Mouse (Mus musculus) heart, adult 8-10 months (tissue): Measurements from ENCODE around the gene Clec3a. TPM values are rescaled to one million over a fixed set of nuclear protein-coding genes. Genes with fewer than 3 reads are reported as not detected.

Experiments
- DNase-seq: peaks from one replicate; pipeline ENCODE4 v3.0.0; 2022; ENCODE audit warnings: low spot score
- total RNA-seq, 4 experiments: library from RNA; stranded (reverse); gene quantifications; 2 replicates each; pipeline ENCODE4 v1.2.4; 2022

Gene Clec3a
- not detected for total RNA-seq

DNA sequence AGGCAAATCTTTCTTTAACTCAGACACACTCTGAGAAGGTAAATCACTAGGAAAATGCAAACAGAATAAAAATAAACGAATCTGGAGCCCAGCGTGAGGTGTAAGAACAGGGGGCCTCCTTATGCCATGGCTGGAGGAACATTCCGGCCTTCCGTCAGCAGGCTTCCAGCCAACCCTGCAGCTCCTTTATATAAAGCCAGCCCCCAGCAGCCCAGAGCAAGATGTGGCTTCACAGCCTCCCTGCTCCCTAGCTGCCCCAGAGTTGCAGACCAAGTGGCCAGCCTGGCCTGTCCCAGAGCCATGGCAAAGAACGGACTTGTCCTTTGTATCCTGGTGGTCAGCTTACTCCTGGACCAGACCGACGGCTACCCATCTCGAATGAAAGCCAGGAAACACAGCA, at the start of gene Clec3a:
Gene Clec3a (plus strand): TSS at position 301 of the 400 bp plus-strand sequence.
- DNase-seq = no peak

- DNase-seq = peak; percentile 49
Observed at GRCm38 (mm10) chr8:114369038-114369976, 48.6 kb upstream of the Clec3a start.

DNA sequence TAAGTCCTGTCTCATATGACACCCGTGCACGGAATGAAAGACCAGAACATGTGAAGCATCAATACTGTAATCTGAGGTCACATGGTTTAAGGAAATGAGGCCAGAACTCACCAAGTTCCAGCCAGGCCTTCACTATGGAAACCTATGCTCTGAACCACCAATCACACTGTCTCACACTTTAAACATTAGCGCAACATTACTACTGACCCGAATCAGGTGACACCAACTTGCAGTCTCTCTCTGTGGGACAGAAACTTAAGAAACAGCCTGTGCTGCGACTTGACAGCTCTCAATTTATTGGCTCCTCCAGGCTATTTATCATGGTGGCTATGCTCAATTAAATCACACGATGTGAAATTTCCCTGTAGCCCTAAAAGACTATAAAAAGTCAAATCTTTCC, 43.5 kb upstream of the Clec3a start:
- no peak for DNase-seq

GRCm38 (mm10) chr8:114384189-114384588, 33.7 kb upstream of the Clec3a start:
- no peak for DNase-seq

DNA sequence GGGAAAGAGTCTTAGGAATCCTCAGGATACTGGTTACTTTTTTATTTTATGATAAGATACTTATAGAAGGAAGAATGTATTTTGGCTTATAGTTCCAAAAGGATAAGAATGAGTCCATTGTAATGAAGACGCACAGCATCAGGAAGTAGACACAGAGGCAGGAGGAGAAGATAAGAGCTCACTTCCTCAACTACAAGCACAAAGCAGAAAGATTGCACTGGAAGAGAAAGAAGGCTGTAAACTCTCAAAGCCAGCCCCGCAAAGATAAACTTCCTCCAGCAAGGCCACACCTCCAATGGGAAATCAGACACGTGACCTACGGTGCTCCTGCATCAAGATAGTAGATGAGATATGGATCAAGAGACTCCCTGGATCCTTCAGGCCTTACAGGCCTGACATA, 30.4 kb upstream of the Clec3a start:
- DNase-seq = no peak

GRCm38 (mm10) chr8:114390465-114391254, 27.2 kb upstream of the Clec3a start:
- DNase-seq = no peak

DNA sequence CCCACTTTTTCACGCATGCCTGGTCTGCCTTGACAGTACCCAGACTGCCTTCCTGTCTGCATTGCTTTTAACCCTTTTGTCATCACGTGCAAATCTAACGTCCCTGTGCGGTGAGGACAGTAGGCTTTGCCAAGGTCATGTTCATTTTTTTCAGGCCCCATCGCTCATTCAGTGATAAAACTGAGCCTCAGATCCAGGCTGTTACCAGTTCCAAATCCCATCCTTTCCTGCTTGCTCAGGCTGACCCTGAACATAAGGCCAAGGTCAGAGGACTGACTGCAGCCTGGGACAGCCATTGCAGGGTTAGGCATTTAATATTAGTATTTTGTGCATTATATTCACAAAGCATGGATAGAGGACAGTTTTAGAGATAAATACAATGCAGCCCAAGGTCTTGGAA, 19.6 kb upstream of the Clec3a start:
- no peak for DNase-seq

- DNase-seq = no peak
Observed at GRCm38 (mm10) chr8:114399273-114399672, 18.6 kb upstream of the Clec3a start.

- no peak for DNase-seq
Observed at GRCm38 (mm10) chr8:114401679-114402078, 16.2 kb upstream of the Clec3a start.

DNA sequence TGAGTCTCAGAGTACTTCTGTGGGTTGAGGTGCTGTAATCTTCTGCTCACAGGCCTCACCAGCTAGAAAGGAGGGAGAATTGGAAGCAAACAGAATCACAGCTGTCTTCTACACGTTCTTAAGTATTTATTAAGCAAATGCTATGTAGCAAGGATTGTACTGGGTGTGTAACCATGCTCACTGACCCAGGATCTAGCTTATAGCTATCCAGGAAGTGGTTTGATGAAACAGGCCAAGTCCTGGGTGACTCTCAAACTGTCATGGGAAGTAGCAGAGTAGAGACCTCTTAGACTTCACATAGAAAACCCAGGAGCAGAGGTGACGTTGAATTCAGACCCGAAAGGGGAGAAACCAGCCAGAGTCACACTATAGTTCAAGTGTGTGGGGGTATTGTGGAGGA, 6.5 kb upstream of the Clec3a start:
- DNase-seq = no peak

DNA sequence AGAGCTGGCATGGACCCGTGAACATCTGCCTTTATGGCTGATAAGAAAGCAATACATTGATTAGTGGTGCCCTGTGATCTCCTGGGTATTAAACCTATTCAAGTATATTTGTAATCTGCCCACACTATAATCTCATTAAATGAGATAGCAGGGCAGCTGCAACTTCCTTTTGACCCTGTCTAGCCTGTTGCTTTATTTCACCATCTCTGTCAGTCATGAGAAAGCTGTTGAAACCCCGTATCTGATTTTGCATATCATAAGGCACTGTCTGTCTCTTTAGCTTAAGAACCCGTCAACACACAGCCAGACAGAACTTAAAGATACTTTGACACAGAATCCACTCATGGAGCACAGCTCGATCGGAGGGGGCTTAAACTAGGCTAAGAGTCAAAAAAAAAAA, 600 bp downstream of the Clec3a start:
- no peak for DNase-seq

GRCm38 (mm10) chr8:114418904-114419303, 1.0 kb downstream of the Clec3a start:
- DNase-seq = no peak

DNA sequence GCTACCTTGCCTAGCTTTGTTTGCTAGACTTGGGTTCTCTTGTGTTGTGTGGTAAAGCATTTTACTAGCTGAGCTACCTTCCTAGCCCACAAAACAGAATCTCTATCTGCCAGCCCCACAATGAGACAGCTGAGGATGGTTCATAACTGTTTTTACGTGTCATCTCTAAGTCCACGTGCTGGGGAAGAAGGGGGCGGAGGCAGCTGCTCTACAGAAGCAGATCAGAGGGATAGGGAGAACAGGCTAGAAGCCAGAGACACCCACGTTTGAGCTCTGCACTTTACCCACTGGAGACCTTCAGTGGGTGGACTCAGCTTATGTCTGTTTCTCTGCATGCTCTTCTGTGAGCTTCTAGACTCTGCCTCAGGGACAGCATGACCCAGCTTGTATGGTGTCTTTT, 3.7 kb downstream of the Clec3a start:
- no peak for DNase-seq

GRCm38 (mm10) chr8:114438236-114438635, 20.4 kb downstream of the Clec3a start:
- DNase-seq = peak; percentile 26

DNA sequence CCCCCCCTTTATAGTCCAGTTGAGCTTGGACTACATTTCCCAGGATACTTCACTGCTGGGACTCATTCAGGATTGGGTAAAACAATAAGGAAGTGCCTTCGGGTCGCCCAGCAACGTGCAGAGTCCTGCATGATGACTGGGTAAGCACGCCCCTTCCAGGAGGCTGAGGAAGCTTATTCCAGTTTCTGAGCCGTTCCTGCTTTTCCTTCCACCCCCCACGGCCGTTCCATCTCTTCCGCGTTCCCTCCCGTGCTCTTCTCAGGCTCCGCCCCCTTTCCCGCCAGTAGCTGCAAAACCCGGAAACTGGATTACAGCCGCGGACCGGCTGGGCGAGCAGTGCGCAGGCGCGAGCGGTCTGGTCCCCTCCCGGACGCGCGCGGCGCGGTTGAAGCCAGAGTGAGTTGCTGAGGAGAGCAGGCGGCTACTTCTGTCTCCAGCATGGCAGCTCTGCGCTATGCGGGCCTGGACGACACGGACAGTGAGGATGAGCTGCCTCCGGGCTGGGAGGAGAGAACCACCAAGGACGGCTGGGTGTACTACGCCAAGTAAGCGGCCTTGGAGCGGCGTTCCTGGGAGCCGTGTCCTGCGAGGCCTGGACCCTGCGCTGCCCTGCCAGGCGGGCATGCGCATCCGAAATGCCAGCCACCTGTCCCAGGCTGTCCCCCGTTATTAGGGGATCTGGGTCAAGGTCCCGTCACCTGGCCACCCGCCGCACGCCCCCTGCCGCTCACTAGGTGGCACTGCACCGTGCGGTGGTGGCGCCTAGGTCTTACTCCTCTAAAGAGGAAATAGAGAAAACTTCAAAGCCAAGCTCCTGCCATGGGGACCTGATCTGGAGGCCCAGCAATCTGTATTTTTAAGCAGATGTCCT, 21.7 kb downstream of the Clec3a start, which contains the start of gene Wwox:
Gene Wwox (plus strand): TSS at position 322 of the 871 bp plus-strand sequence.
- DNase-seq = peak; percentile 100

- no peak for DNase-seq
Observed at GRCm38 (mm10) chr8:114440205-114440589, 22.3 kb downstream of the Clec3a start.

GRCm38 (mm10) chr8:114441616-114442015, 23.7 kb downstream of the Clec3a start:
- no peak for DNase-seq

DNA sequence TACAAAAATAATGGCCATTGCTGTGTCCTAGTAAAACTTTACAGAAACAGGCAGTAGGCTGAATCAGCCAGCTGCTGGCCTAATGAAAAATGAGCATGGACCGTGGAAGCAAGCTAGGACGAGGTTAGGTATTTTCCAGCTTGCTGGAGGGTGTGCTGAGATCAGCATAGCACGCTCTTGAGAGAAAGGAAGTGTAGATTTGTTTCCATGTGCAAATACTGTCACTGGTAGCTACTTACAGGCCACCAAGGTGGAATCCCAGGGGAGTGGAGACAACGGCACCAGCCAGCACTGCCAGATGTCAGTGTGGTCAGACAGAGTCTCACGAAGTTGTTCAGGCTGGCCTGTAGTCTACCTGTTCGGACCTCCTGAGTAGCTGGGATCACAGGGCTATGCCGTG, 29.0 kb downstream of the Clec3a start:
- DNase-seq = no peak

- no peak for DNase-seq
Observed at GRCm38 (mm10) chr8:114452278-114452677, 34.4 kb downstream of the Clec3a start.

- DNase-seq = peak; percentile 82
Observed at GRCm38 (mm10) chr8:114452781-114453221, 34.9 kb downstream of the Clec3a start.

- no peak for DNase-seq
Observed at GRCm38 (mm10) chr8:114455302-114455701, 37.4 kb downstream of the Clec3a start.
